Mouse (Mus musculus) embryonic fibroblast, embryonic 13.5 days (primary cell): Measurements from ENCODE around the gene Fbl. TPM values are rescaled to one million over a fixed set of nuclear protein-coding genes. Genes with fewer than 3 reads are reported as not detected.

Experiments used
- H3K27ac ChIP-seq: 2 replicates; pipeline ENCODE4 v1.5.1; 2012; ENCODE audit warnings: low read length, control low read depth, inconsistent platforms; ENCODE audit not compliant: insufficient read depth
- H3K4me1 ChIP-seq: 2 replicates; pipeline ENCODE4 v1.6.1; 2011; ENCODE audit warnings: low read length; ENCODE audit not compliant: control insufficient read depth, insufficient read depth
- H3K4me3 ChIP-seq: 2 replicates; pipeline ENCODE4 v1.5.1; 2011; ENCODE audit warnings: mild to moderate bottlenecking, control low read depth, low read length; ENCODE audit not compliant: insufficient read depth
- CTCF ChIP-seq: IDR thresholded peaks from 2 replicates; pipeline ENCODE4 v1.5.1; 2011; ENCODE audit warnings: mild to moderate bottlenecking, control low read depth, low read length, moderate library complexity, borderline replicate concordance; ENCODE audit not compliant: insufficient read depth
- POLR2A ChIP-seq: IDR thresholded peaks from 2 replicates; pipeline ENCODE4 v1.6.1; 2011; ENCODE audit warnings: low read depth, mild to moderate bottlenecking, control low read depth, low read length, moderate library complexity
- polyA plus RNA-seq: library from polyadenylated mRNA; stranded (reverse); fragments of >200 nt; gene quantifications from 2 replicates; pipeline ENCODE4 v1.2.4, GENCODE M21; 2011; ENCODE audit warnings: low read depth; ENCODE audit not compliant: missing spikeins, insufficient read length

Fbl gene
- polyA plus RNA-seq, 1 experiment: 168 TPM

- Histone ChIP-seq H3K4me1 (peaks cover 3% of the 10 kb centered on the region; the same call in 1 of the 2 replicates), H3K4me3 (no peak overlapping the region), H3K27ac (no peak overlapping the region)
- TF ChIP-seq POLR2A: no peak
- TF ChIP-seq CTCF: no peak
Measured at GRCm38 (mm10) chr7:28161163-28161749, 8.3 kb upstream of the Fbl start.

GRCm38 (mm10) chr7:28165406-28165805 is 4.1 kb upstream of the Fbl start:
- H3K27ac ChIP-seq: no peak overlapping the region
- no peak for TF ChIP-seq CTCF
- no peak for TF ChIP-seq POLR2A
- no peak overlapping the region for H3K4me3 ChIP-seq
- peaks cover 7% of the 10 kb centered on the region; the same call in 1 of the 2 replicates for H3K4me1 ChIP-seq

DNA sequence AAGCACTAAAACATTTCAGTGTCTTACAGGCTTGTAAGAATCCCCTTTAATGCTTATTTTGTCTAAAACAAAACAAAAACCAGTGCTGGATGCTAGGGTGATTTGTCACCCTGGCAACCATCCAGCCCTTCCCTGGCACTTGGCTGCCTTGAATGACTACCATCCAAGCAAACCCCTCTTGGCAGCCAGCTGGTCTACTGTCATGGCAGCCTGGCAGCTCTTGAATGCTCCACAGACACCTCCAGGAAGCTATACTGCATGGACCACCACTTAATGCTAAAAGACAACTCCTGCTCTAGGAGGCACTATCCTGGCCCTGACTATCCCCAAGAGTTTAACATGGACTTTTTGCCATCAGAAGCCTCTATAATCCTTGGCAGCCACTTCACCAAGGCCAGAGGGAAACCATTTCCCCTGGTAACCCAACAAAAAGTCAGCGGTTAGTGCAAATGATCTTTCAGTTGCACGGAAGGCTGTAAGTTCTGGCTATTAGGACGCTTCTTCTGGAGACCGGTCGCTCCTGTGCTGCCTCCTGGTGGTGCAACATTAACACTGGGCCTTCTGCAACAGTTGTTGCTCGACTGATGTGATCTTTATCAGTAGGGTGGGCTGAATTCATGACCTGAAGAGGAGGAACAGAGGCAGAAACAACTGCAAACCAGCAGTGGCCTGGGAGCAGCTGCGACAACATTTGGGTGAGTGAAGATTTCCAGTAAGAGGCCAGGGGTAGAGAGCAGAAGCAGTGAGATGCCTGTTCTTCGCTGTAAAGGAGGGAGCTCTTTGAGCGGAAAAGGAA is 992 bp upstream of the Fbl start:
- H3K27ac ChIP-seq: peak overlapping the region; percentile 58
- H3K4me3 ChIP-seq: peak overlapping the region; percentile 87
- no peak; the same call in 1 of the 2 replicates for TF ChIP-seq POLR2A
- peak; percentile 80 for TF ChIP-seq CTCF
- H3K4me1 ChIP-seq: peaks cover 7% of the 10 kb centered on the region; the same call in 1 of the 2 replicates

DNA sequence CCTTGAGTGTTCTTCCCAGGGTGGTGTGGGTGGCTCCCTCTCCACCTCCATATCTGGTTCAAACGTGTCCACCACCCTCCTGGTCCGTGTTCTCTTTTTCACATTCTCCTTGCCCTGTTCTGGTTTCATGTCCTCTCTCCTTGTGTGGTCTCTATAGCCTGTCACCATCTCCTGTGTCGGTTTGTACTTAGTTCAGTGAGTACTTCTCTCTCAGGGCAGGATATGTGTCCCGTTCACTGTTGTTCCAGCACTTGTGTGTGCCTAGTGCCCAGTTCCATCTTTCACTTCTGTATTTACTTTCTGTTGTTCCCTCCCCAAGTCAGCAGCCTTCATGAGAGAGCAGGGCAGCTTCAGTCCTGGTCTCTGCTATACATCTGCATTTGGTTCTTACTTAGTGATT is 5.8 kb downstream of the Fbl start:
- TF ChIP-seq POLR2A: no peak
- TF ChIP-seq CTCF: no peak
- H3K27ac ChIP-seq: no peak overlapping the region
- no peak overlapping the region for H3K4me3 ChIP-seq
- H3K4me1 ChIP-seq: no peaks in the 10 kb centered on the region

- TF ChIP-seq CTCF: no peak
- peak; percentile 40 for TF ChIP-seq POLR2A
- H3K27ac ChIP-seq: peak within 1 kb of the TSS; percentile 33
- H3K4me3 ChIP-seq: peak within 1 kb of the TSS; percentile 79
- peaks cover 2% of the 10 kb centered on the region; the same call in 1 of the 2 replicates for H3K4me1 ChIP-seq
Measured at GRCm38 (mm10) chr7:28179228-28179627, 9.7 kb downstream of the Fbl start, which contains the start of gene Dyrk1b. Dyrk1b (plus strand) TSS chr7:28179469.

DNA sequence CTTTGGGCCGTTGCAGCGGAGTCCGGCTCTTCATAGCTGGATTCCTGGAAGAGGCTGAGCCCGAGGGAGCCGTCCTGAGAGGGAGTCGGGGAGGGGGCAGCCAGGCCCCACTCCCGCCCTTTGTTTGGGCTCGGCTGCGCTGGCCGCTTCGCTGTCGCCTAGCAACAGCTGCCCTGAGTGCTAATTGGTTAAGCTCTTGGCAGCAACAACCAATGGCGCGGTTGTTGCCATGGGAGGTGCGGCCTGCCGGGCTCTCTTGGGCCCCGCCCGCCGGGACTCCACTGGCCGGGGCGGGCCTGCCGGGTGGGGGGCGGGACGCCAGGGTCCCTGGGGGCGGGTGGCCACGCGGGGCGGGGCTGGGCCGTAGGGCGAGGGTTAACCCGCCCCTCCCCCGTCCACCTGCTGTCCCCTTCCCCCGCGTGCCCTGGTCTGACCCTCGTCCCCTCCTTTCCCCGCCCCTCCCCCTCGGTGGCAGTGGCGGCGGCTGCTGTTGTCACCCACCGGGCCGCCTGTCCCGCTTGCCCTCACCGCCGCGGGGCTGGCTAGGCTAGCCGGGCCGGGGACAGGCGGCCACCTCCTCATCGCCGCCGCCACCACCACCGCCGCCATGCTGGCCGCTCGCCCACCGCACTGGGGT is 10.3 kb downstream of the Fbl start:
- peak overlapping the region; percentile 79 for H3K4me3 ChIP-seq
- TF ChIP-seq POLR2A (no peak), CTCF (no peak)
- peaks cover 2% of the 10 kb centered on the region; the same call in 1 of the 2 replicates for H3K4me1 ChIP-seq
- peak overlapping the region; percentile 33 for H3K27ac ChIP-seq

DNA sequence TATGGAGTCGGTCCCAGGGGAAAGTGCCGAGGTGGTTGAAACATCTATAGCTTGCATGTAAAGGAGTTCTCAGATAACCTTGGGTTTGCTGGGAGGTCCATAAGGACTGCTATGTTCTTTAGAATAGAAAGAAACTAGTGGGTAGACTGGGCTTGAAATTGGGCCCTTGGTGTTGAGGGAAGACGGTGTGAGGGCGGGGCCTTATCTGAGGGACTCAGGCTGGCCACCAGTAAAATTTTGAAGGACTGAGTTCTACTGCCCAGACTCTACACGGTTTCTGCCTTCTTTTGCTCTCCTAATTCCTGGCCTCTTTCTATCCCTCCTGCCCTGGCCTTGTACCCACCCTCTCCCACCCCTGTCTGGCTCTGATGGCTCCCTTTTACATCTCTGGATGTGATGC is 11.4 kb downstream of the Fbl start:
- H3K4me3 ChIP-seq: peak overlapping the region; percentile 67; the same call in 1 of the 2 replicates
- peaks cover 2% of the 10 kb centered on the region; the same call in 1 of the 2 replicates for H3K4me1 ChIP-seq
- 0 out of 2 replicates have a peak overlapping the region, but pooled peaks have one; percentile 4 for H3K27ac ChIP-seq
- TF ChIP-seq POLR2A (no peak), CTCF (no peak)

GRCm38 (mm10) chr7:28181376-28181775 is 11.9 kb downstream of the Fbl start:
- H3K4me3 ChIP-seq: no peak overlapping the region
- H3K4me1 ChIP-seq: peaks cover 2% of the 10 kb centered on the region; the same call in 1 of the 2 replicates
- H3K27ac ChIP-seq: no peak overlapping the region
- TF ChIP-seq CTCF: no peak
- TF ChIP-seq POLR2A: no peak

DNA sequence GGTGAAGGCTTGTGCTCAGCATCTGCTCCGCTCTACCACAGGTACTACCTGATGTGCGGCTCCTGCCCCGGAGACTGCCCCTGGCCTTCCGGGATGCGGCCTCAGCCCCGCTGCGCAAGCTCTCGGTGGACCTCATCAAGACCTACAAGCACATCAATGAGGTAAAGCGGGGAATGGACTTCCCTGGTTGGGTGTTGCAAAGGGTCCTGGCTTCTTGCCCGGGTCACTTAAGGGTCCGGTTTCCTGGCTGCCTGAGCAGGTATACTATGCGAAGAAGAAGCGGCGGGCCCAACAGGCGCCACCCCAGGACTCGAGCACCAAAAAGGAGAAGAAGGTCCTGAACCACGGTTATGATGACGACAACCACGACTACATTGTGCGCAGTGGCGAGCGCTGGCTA is 12.8 kb downstream of the Fbl start:
- Histone ChIP-seq H3K27ac (no peak overlapping the region), H3K4me3 (no peak overlapping the region), H3K4me1 (peaks cover 2% of the 10 kb centered on the region; the same call in 1 of the 2 replicates)
- TF ChIP-seq POLR2A (no peak), CTCF (no peak)
